Mouse (Mus musculus): ENCODE measurements around the gene Trp53bp2.

Gene Trp53bp2

GRCm38 (mm10) chr1:182409401-182410173 lies 615 bp downstream of the Trp53bp2 start:
- peak; percentile 28 for DNase-seq

GRCm38 (mm10) chr1:182412586-182413270 lies 3.8 kb downstream of the Trp53bp2 start:
- DNase-seq: no peak

- no peak for DNase-seq
Measured at GRCm38 (mm10) chr1:182419481-182419880, 10.5 kb downstream of the Trp53bp2 start.

GRCm38 (mm10) chr1:182424274-182424673 lies 15.3 kb downstream of the Trp53bp2 start:
- DNase-seq: no peak

- DNase-seq: no peak
Measured at GRCm38 (mm10) chr1:182425176-182425575, 16.2 kb downstream of the Trp53bp2 start.

- DNase-seq: no peak
Measured at GRCm38 (mm10) chr1:182426444-182426843, 17.5 kb downstream of the Trp53bp2 start.

- no peak for DNase-seq
Measured at GRCm38 (mm10) chr1:182427426-182427825, 18.5 kb downstream of the Trp53bp2 start.

GRCm38 (mm10) chr1:182429826-182430225 lies 20.9 kb downstream of the Trp53bp2 start:
- no peak for DNase-seq

GRCm38 (mm10) chr1:182430676-182431075 lies 21.7 kb downstream of the Trp53bp2 start:
- DNase-seq: no peak

GRCm38 (mm10) chr1:182432059-182432458 lies 23.1 kb downstream of the Trp53bp2 start:
- no peak for DNase-seq

GRCm38 (mm10) chr1:182436746-182437145 lies 27.8 kb downstream of the Trp53bp2 start:
- no peak for DNase-seq

GRCm38 (mm10) chr1:182439546-182440222 lies 30.7 kb downstream of the Trp53bp2 start:
- no peak for DNase-seq

- no peak for DNase-seq
Measured at GRCm38 (mm10) chr1:182441791-182442473, 33.0 kb downstream of the Trp53bp2 start.

GRCm38 (mm10) chr1:182444116-182444515 lies 35.1 kb downstream of the Trp53bp2 start:
- no peak for DNase-seq

- no peak for DNase-seq
Measured at GRCm38 (mm10) chr1:182448276-182449035, 39.5 kb downstream of the Trp53bp2 start.

- no peak for DNase-seq
Measured at GRCm38 (mm10) chr1:182452473-182452872, 43.5 kb downstream of the Trp53bp2 start.

- DNase-seq: no peak
Measured at GRCm38 (mm10) chr1:182455080-182455479, 46.1 kb downstream of the Trp53bp2 start.

GRCm38 (mm10) chr1:182458556-182458955 lies 49.6 kb downstream of the Trp53bp2 start:
- DNase-seq: no peak

- DNase-seq: no peak
Measured at GRCm38 (mm10) chr1:182459436-182459835, 50.5 kb downstream of the Trp53bp2 start.

GRCm38 (mm10) chr1:182460291-182461244 lies 51.6 kb downstream of the Trp53bp2 start:
- no peak for DNase-seq

GRCm38 (mm10) chr1:182461261-182461660 lies 52.3 kb downstream of the Trp53bp2 start:
- no peak for DNase-seq
